Mouse (Mus musculus): ENCODE measurements around the gene Cry2.

Gene Cry2

DNA sequence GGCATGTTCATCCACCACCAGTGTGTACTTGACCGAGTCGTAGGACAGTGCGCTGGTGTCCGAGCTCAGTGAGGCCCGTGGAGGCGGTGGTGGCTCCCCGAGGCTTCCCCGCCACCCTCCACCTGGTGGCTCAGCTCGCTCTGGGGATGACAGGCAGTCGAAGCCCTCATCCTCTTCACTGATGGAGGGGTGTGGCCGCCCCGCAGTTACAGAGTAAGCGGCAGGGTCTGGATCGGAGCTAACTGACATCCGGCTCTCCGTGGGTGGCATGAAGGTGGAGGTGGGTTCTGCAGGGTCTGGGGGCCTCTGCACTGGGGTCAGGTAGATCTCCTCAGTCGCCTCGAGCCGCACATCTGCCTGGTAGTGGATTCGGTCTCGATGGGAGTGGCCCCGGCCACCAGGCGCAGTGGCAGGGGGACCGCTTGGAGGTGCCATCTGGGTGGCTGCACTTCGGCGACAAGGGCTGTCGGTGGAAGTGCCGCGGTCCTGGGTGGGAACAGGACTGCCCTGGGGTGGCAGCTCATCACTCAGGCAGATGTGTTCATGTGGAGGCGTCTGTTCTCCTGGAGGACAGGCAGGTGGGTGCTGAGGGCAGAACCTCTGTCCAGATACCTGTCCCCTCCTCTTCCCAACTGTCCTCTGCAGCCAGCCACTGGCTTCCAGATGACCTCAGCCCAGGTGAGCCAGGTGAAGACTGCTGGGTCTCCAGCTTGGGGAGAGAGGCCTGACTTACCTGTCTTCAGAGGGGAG is 46.8 kb downstream of the Cry2 start:
- no peak for DNase-seq

- no peak for DNase-seq
Observed at GRCm38 (mm10) chr2:92385113-92386051, 48.5 kb downstream of the Cry2 start.

- peak; percentile 61 for DNase-seq
Observed at GRCm38 (mm10) chr2:92384101-92384500, 49.7 kb downstream of the Cry2 start.

- DNase-seq = no peak
Observed at GRCm38 (mm10) chr2:92382759-92383158, 51.1 kb downstream of the Cry2 start.

DNA sequence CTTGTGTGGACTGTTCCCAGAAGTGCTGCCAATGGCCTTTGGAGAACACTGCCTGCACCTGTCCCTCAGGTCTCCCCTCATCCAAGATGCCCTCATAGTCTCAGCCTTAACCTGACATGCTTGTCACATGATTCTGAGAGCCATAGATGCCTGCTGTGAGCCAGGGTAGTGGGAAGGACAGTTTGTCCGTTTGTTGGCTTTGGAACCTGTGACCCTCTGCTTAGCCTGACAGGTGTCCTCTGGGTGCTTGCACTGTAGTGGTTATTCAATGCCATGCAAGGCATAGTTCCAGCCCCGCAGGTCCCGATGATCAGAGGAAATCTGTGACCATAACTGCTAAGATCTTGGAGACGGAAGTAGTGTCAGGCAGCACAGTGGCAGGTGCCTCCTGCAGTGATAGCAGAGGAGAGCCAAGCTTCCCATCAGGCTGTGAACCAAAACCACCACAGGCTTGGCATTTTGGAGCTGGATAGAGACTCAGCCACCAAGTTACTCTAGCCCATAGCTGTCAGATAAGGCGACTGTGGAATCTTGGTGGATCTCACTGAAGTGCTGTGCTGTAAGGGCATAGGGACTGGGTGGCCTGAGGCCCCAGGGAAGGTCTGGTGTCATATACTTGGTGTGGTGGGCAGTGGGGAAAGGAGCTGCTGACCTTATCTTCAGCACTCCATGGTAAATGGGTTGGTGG is 51.8 kb downstream of the Cry2 start, which contains the start of gene 1700029I15Rik:
TSS of gene 1700029I15Rik (plus strand) at position 638 of the 688 bp plus-strand sequence.
- no peak for DNase-seq

DNA sequence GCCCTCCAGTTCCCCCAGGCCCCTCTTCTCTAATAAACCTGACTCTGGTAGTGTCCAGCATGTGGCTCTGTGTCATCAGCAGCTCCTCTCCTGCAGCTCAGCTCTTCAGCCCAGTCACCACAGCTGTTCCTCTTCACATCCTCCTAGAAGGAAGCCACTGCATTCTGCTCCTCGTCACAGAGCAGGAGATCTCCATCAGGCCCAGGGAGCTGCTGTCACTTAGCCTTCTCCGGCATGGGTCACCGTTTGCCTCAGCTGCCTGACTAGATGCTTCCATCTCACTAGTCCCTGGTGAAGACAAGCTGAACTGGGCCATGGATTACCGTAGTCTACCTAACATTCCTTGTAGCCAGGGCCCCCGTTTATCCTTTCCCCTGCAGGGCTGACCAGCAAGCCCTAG is 52.7 kb downstream of the Cry2 start:
- no peak for DNase-seq

- DNase-seq = no peak
Observed at GRCm38 (mm10) chr2:92380495-92381050, 53.3 kb downstream of the Cry2 start.

DNA sequence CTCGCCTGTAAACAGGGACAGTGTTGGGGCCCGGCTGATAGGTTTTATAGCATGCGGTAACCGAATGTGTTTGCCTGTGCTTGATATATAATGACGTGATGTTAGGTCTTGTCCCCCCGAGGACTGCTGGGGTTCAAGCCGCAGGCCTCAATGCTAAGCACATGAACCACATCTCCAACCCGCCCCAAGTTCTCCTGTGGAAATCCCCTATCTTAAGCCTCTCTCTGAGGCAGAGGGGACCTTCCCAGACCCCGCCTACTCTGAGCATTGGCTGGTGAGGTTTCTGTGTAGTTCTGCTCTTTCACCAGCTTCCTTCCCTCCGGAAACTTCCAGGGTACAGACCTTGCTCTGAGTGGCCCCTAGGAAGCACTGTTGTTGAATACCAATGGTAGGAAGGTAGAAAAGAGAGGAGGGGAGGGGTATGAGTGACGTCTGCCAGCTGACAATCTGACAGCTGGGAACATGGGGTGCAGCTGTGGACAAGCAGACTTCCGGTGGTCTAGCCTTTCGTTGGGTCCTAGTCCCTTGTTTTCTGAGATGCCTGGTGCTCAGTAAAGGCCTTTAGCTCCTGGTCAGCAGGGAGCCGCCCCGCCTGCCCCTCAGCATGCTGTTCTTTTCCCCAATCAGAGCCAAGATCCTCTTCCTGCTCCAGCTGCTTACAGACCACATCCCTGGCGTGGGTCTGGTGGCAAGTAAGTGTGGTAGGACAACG is 53.9 kb downstream of the Cry2 start:
- DNase-seq = no peak

DNA sequence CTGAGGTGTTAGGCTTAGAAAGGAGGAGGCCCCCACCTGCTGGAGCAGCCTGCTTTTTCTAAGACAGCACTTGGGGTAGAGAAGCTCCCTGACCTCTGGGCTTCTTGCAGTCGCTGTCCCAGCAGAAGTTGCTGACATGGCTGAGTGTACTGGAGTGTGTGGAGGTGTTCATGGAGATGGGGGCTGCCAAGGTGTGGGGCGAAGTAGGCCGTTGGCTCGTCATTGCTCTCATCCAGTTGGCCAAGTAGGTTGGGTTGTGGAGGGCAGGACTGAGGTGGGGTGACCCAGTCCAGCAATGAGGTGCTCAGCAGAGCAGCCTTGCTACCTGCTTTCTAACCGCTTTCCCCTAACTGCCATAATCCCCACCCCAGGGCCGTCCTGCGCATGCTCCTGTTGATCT is 56.5 kb downstream of the Cry2 start:
- no peak for DNase-seq

GRCm38 (mm10) chr2:92376300-92376699 is 57.5 kb downstream of the Cry2 start:
- DNase-seq = no peak

GRCm38 (mm10) chr2:92375788-92376187 is 58.1 kb downstream of the Cry2 start:
- DNase-seq = no peak

GRCm38 (mm10) chr2:92375099-92375623 is 58.7 kb downstream of the Cry2 start:
- peak; percentile 92 for DNase-seq

DNA sequence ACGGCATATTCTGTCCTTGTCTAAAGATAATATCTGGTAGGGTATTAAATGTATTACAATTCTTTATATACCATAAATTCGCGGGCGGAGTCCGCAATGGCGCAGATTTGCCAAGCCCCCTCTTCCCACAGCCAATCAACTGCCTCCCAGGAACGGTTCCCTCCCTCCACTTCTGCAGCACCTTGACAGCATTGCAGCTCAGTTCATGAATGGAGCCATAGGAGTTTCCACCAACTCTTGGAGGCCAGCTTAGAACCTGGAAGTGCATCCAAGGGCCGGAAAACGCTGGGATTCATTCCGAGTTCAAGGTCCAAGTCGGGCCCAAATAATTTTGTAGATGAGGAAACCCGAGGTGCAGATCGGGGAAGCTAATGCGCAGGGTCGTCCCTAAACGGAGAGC is 59.3 kb downstream of the Cry2 start, which contains the start of the genes Pex16 and Large2:
TSS of gene Pex16 (plus strand) at position 163 of the 400 bp plus-strand sequence.
TSS of gene Large2 (minus strand) at position 356 of the 400 bp plus-strand sequence.
- DNase-seq = peak; percentile 63

DNA sequence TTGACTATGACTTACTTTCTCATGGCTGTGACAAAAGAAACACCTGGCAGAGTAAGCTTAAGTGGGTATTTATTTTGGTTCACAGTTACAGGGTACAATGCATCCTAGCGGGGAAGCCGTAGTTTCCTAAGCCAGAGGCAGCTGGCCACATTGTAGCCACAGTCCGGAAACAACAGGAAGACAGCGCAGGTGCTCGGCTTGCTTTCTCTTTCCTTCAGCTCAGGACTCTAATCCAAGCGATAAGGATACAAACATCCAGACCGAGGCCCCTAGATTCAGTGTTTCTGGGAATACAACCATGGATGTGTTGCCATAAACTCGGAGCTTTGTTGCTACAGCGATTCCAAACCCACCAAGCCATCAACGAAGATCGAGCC is 60.4 kb downstream of the Cry2 start:
- no peak for DNase-seq

GRCm38 (mm10) chr2:92372767-92373436 is 60.9 kb downstream of the Cry2 start:
- DNase-seq = no peak

DNA sequence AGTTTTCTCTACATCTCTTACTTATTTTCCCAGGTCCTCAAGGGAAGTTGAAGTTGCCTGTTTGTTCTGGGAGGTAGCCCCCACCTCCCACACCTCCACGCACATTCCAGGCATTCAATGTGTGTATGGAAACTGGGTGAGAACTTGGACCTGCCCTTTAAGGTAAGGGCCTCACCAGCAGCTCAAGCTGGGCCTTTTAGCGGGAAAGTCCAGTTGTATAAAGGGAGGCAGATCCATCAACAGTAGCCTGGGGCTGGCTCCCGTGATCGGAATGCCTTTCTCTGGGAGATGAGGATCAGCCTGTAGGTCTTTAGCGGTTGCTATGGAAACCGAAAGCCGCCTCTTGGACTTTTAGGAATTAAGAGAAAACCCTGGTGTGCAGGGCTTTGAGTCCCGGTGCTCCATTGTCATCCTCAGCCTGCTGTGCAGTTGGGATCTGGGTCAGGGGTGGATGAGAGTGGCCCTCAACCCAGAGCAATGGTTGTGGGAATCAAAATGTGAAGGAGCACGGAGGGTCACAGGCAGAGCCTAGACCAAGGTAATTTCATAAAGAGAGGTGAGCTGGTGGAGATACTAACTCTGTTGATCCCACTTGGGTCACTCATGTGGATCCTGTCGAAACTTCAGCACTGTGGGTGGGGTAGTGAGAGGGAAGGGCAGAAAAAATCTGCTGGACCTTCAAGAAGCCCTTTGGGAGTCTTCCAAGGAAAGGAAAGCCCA is 61.7 kb downstream of the Cry2 start:
- DNase-seq = no peak

- peak; percentile 66 for DNase-seq
Observed at GRCm38 (mm10) chr2:92370821-92371805, 62.7 kb downstream of the Cry2 start.

DNA sequence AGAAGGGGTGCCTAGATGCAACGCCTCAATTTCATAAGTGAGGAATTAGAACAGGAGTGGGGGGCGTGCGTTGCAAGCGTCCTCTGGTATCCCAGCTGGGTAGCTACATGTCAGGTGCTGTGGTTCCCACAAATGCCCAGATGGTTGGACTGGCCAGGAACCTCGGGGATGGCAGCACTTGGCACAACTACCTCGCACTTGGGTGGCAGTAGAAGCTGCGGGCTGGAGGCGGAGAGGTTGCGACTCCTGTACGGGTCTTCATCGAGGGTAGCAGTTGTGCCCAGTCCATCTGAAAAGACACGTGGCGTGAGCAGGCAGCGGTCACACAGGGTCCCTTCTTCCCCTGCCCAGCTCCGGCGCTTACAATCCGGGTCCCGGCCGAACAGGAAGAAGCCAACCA is 63.5 kb downstream of the Cry2 start:
- DNase-seq = no peak

GRCm38 (mm10) chr2:92367383-92368029 is 66.3 kb downstream of the Cry2 start:
- DNase-seq = no peak

Measured in thymus, postnatal 4 days (tissue).